Mouse (Mus musculus) ES-Bruce4 (cell line): Measurements from ENCODE around the gene Brd3. TPM values are rescaled to one million over a fixed set of nuclear protein-coding genes. Genes with fewer than 3 reads are reported as not detected.

Source experiments
- H3K27ac ChIP-seq: 2 replicates; pipeline ENCODE4 v1.5.1; 2012; ENCODE audit warnings: low read length, inconsistent platforms; ENCODE audit not compliant: insufficient read depth
- H3K27me3 ChIP-seq: 2 replicates; pipeline ENCODE4 v1.6.1; 2012; ENCODE audit warnings: mild to moderate bottlenecking, low read length, inconsistent platforms; ENCODE audit not compliant: control insufficient read depth, poor library complexity, insufficient read depth, severe bottlenecking
- H3K36me3 ChIP-seq: 2 replicates; pipeline ENCODE4 v1.6.1; 2012; ENCODE audit warnings: inconsistent platforms, mild to moderate bottlenecking, low read length, moderate library complexity; ENCODE audit not compliant: control insufficient read depth, poor library complexity, insufficient read depth, severe bottlenecking
- H3K4me1 ChIP-seq: one replicate; pipeline ENCODE4 v1.8.1; 2011; ENCODE audit warnings: low read length; ENCODE audit not compliant: control insufficient read depth, insufficient read depth
- H3K4me3 ChIP-seq: 2 replicates; pipeline ENCODE4 v1.5.1; 2011; ENCODE audit warnings: low read depth, mild to moderate bottlenecking, low read length
- H3K9ac ChIP-seq: 2 replicates; pipeline ENCODE4 v1.6.1; 2012; ENCODE audit warnings: low read depth, mild to moderate bottlenecking, inconsistent platforms; ENCODE audit not compliant: poor library complexity, severe bottlenecking
- H3K9me3 ChIP-seq: replicated peaks from 2 replicates; pipeline ENCODE4 v1.6.1; 2012; ENCODE audit warnings: mild to moderate bottlenecking, low read length, inconsistent platforms; ENCODE audit not compliant: control insufficient read depth, poor library complexity, insufficient read depth, severe bottlenecking
- CTCF ChIP-seq: IDR thresholded peaks from one replicate; pipeline ENCODE4 v1.8.1; 2011; ENCODE audit warnings: low read depth, low read length
- EP300 ChIP-seq: IDR thresholded peaks from 2 replicates; pipeline ENCODE4 v1.6.1; 2011; ENCODE audit warnings: low read depth, low read length; ENCODE audit not compliant: insufficient read depth
- POLR2A ChIP-seq: IDR thresholded peaks from one replicate; pipeline ENCODE4 v1.8.1; 2011; ENCODE audit warnings: low read length; ENCODE audit not compliant: insufficient read depth
- polyA plus RNA-seq: library from polyadenylated mRNA; stranded (reverse); fragments of >200 nt; gene quantifications from 2 replicates; pipeline ENCODE4 v1.2.4, GENCODE M21; 2011; ENCODE audit warnings: low read depth; ENCODE audit not compliant: missing spikeins, insufficient read depth, insufficient read length

The Brd3 gene
- polyA plus RNA-seq, 1 experiment = 76.8 TPM

- Histone ChIP-seq H3K9ac (no peak overlapping the region), H3K27me3 (no peaks in the 10 kb centered on the region), H3K36me3 (no peaks in the 10 kb centered on the region), H3K4me3 (no peak overlapping the region), H3K27ac (no peak overlapping the region), H3K9me3 (no peaks in the 10 kb centered on the region), H3K4me1 (peaks cover 3% of the 10 kb centered on the region)
- TF ChIP-seq EP300 (no peak), POLR2A (no peak), CTCF (no peak)
Observed at GRCm38 (mm10) chr2:27487336-27488049, 20.0 kb downstream of the Brd3 start.

DNA sequence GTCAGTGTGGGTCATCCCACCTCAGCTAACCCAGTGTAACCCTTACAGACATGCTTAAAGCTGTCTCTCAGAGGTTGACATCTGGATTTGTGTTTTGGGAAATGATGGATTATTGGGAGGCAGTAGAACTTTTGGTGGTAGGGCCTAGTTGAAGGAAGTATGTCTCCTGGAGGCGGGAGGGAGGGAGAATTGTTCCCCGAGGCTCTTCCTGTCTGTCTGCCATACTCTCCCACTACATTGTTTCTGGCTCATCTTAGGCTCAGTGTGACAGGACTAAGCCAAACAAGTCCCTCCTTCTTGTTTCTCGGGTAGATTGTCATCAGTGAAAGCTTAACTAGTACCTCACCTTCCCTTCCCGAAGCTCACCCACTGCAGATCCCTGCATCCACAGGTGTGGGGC lies 20.7 kb downstream of the Brd3 start:
- H3K27ac ChIP-seq = no peak overlapping the region
- no peak overlapping the region for H3K9ac ChIP-seq
- no peaks in the 10 kb centered on the region for H3K9me3 ChIP-seq
- TF ChIP-seq POLR2A (no peak), EP300 (no peak), CTCF (no peak)
- H3K36me3 ChIP-seq = no peaks in the 10 kb centered on the region
- H3K4me1 ChIP-seq = peaks cover 1% of the 10 kb centered on the region
- H3K4me3 ChIP-seq = no peak overlapping the region
- H3K27me3 ChIP-seq = no peaks in the 10 kb centered on the region

DNA sequence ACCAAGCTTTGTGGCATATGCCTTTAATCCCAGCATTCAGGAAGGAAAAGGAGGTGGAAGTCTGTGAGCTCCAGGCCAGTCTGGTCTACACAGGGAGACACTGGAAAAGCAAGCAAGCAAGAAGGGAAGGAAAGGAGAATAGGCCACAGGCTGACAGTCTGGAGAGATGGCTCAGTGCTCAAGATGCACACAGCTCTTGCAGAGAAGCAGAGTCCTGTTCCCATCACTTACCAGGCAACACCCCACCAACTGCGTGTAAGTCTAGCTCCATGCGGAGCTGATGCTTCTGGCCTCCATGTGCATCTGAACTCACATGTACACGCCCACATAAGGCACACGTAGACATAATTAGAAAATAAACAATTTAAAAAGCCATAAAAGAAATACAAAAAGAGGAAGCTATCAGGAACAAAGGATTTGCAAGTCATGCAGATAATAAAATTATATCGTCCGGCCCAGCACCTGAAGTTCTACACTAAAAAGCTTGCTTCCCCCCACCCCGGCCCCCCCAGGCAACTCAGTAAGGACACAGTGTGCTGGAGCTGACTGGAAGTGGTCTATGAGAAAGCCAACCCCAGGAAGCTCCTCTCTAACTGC lies 25.1 kb downstream of the Brd3 start:
- H3K9me3 ChIP-seq = no peaks in the 10 kb centered on the region
- no peaks in the 10 kb centered on the region for H3K36me3 ChIP-seq
- H3K27ac ChIP-seq = no peak overlapping the region
- H3K4me1 ChIP-seq = peaks cover 1% of the 10 kb centered on the region
- TF ChIP-seq POLR2A (no peak), EP300 (no peak), CTCF (no peak)
- no peak overlapping the region for H3K4me3 ChIP-seq
- H3K9ac ChIP-seq = no peak overlapping the region
- H3K27me3 ChIP-seq = no peaks in the 10 kb centered on the region; the same call in 1 of the 2 replicates

- Histone ChIP-seq H3K4me3 (no peak overlapping the region), H3K9me3 (no peaks in the 10 kb centered on the region), H3K27ac (no peak overlapping the region), H3K9ac (no peak overlapping the region), H3K4me1 (no peaks in the 10 kb centered on the region), H3K27me3 (no peaks in the 10 kb centered on the region; the same call in 1 of the 2 replicates), H3K36me3 (no peaks in the 10 kb centered on the region)
- no peak for TF ChIP-seq EP300
- no peak for TF ChIP-seq CTCF
- no peak for TF ChIP-seq POLR2A
Observed at GRCm38 (mm10) chr2:27480367-27480766, 27.1 kb downstream of the Brd3 start.

- Histone ChIP-seq H3K9ac (no peak overlapping the region), H3K9me3 (no peaks in the 10 kb centered on the region), H3K4me1 (no peaks in the 10 kb centered on the region), H3K4me3 (no peak overlapping the region), H3K27ac (no peak overlapping the region), H3K27me3 (no peaks in the 10 kb centered on the region; the same call in 1 of the 2 replicates), H3K36me3 (no peaks in the 10 kb centered on the region)
- TF ChIP-seq POLR2A (no peak), CTCF (no peak), EP300 (no peak)
Observed at GRCm38 (mm10) chr2:27479821-27480220, 27.6 kb downstream of the Brd3 start.
